Mouse (Mus musculus) Patski (cell line): ENCODE data around the gene Birc5. TPM values are rescaled to one million over a fixed set of nuclear protein-coding genes. Genes with fewer than 3 reads are reported as not detected.

Source experiments
- ATAC-seq: fragments of 100-300 bp; one replicate; pipeline ENCODE4 v1.8.0; 2021
- CTCF ChIA-PET: fragments of 350-600 bp; sonication (Branson Sonifier 250); formaldehyde crosslinking; loops from one replicate; lab custom pipeline; 2022; ENCODE audit warnings: inconsistent platforms; lab: Charles Lee
- POLR2A ChIA-PET: fragments of 350-600 bp; sonication (Branson Sonifier 250); formaldehyde crosslinking; loops from one replicate; lab custom pipeline; 2022; ENCODE audit warnings: antibody characterized with exemption, inconsistent platforms; lab: Charles Lee
- DNase-seq: peaks from one replicate; pipeline ENCODE4 v3.0.0-alpha.2; 2011; ENCODE audit warnings: low read depth, low spot score
- H3K27me3 ChIP-seq: fragments of 371-371 bp; one replicate; pipeline ENCODE4 v1.5.1; 2021
- CTCF ChIP-seq: fragments of 100-300 bp; IDR thresholded peaks from one replicate; pipeline ENCODE4 v1.5.1; 2021
- in situ Hi-C: fragments of 300-500 bp; cut with MboI; formaldehyde crosslinking; loops from 3 replicates; pipeline ENCODE4 v1.11.1; 2018; ENCODE audit warnings: low pct_unique_long_range_greater_than_20kb, mixed read lengths
- polyA plus RNA-seq: library from polyadenylated mRNA; unstranded; gene quantifications from one replicate; pipeline ENCODE4 v1.2.3, GENCODE M21; 2021

Birc5 gene
- polyA plus RNA-seq, 1 experiment from 2014 or later, result 79.5 TPM

DNA sequence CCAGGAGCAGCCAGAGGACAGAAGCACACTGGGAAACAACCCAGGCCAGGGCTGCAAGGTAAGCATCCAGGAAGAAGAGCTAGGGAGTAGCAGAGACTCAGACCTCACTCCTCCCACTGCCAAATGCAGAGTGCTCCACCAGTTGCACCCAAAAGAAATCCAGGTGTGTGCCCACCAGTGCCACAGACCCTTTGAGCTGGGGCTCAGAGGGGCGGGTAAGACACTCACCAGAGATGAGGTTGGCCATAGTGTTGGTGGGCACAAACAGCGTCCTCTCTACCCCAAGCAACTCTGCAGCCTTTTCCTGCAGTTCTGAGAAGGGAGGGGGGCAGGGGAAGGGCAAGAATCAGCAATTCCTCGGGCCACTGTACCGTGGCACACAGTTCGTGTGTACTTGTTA is 22.3 kb downstream of the Birc5 start:
- ChIA-PET POLR2A (no interaction called here), CTCF (interaction anchor here (1.0 to 1.5 kb wide), 6 partner anchors 10 to 232 kb away, joined by 3 to 5 read pairs (median 3); partner anchors contain the start of gene Socs3)
- no peak for ATAC-seq
- DNase-seq, result no peak
- no peaks in the 10 kb centered on the region for H3K27me3 ChIP-seq
- in situ Hi-C loops, result loop anchor here (5.0 kb wide), 1 partner anchor 231 kb away; no protein-coding TSS in a partner anchor
- TF ChIP-seq CTCF, result no peak

GRCm38 (mm10) chr11:117871911-117872584 is 23.0 kb downstream of the Birc5 start:
- ATAC-seq (no peak), DNase-seq (no peak)
- no peaks in the 10 kb centered on the region for H3K27me3 ChIP-seq
- CTCF ChIA-PET, result interaction anchor here (1.3 to 1.5 kb wide), 3 partner anchors 98 to 231 kb away, joined by 3 to 4 read pairs (median 3); partner anchors contain the start of gene Socs3
- in situ Hi-C loops, result loop anchor here (5.0 kb wide), 1 partner anchor 230 kb away; no protein-coding TSS in a partner anchor
- no peak for TF ChIP-seq CTCF
- POLR2A ChIA-PET, result no interaction called here

DNA sequence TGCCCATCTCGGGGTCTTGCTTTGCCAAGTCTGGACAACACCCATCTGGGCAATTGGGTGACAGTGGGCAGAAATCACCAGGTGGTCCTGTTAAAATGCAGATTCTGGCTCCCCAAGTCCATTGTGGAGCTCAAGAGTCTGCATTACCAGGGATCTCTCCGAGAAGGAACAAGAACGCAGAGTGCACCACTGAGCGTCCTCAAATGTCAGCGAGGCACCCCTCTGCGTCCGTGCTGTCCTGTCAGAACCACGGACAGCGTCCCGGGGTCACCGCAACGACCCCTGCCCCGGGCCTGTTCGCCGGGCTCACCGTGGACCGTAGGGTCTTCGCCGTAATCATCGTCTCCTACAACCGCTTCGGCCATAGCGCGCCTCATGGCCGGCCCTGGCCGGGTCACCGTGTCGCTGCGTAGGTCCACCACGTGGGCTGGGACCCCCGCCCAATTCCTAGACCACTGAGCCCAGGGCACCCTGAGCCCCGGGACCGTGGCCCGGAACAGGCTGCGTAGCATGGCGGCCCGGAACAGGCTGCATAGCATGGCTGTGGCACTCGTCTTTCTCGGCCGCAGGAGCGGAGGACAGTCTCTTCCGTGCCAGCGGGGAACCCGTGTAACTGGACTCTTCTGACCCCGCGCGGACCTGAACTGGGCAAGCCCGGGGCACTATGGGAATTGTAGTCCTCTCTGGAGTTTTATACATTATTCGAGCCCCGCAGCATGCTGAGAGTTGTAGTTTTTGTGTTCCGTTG is 24.0 kb downstream of the Birc5 start, which contains the start of gene Tha1:
Tha1 (minus strand) TSS at position 621 of the 748 bp plus-strand sequence.
- in situ Hi-C loops, result loop anchor here (5.0 kb wide), 1 partner anchor 229 kb away; no protein-coding TSS in a partner anchor
- POLR2A ChIA-PET, result no interaction called here
- DNase-seq (no peak), ATAC-seq (peak; percentile 53)
- H3K27me3 ChIP-seq, result no peaks in the 10 kb centered on the region
- TF ChIP-seq CTCF, result no peak
- CTCF ChIA-PET, result interaction anchor here (1.3 to 1.9 kb wide), 2 partner anchors 97 to 231 kb away, joined by 4 read pairs; partner anchors contain the start of gene Socs3

DNA sequence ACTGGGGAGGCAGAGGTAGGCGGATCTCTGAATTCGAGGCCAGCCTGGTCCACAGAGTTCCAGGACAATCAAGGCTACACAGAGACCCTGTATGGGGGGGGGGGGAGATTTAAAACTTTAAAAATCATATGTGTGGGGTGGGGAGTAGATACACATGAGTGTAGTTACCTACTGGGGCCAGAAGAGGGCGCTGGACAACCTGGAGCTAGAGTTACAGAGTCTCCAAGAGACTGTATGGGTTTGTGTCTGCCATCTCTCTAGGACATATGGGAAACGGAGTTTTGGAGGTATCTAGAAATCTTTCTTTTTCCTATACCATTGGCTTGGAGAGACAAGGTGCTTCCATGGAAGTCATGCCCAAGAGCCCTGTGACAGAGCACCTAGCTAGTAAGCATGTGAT is 25.4 kb downstream of the Birc5 start:
- CTCF ChIA-PET, result interaction anchor here (0.6 to 1.9 kb wide), 4 partner anchors 9 to 230 kb away, joined by 3 to 4 read pairs (median 4); no protein-coding TSS in a partner anchor
- DNase-seq, result no peak
- H3K27me3 ChIP-seq, result no peaks in the 10 kb centered on the region
- TF ChIP-seq CTCF, result no peak
- POLR2A ChIA-PET, result interaction anchor here (0.6 kb wide), 2 partner anchors 9 to 533 kb away, joined by 3 read pairs; no protein-coding TSS in a partner anchor
- no peak for ATAC-seq
- in situ Hi-C loops, result loop anchor here (5.0 kb wide), 1 partner anchor 228 kb away; no protein-coding TSS in a partner anchor

DNA sequence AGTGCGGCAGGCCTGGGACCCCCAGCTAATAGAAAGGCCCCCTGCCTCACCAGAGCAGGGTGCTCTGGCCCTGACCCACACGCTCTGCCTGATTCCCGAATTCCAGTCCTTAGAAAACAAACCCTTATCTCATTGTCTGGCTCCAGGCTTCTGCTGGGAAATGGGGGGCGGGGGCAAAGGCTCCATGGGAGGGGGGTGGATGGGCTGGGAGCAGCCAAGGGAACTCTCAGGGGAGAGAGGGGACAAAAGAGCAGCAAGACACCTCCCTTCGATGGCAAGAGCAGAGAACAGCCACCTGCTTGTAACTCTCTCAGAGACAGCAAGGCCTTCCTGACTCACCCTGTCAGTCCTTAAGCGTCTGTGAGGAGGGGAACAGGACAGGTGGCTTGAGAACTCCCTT is 26.6 kb downstream of the Birc5 start:
- ATAC-seq (no peak), DNase-seq (no peak)
- in situ Hi-C loops, result no loop called here
- H3K27me3 ChIP-seq, result no peaks in the 10 kb centered on the region
- CTCF ChIA-PET, result no interaction called here
- POLR2A ChIA-PET, result no interaction called here
- TF ChIP-seq CTCF, result no peak

DNA sequence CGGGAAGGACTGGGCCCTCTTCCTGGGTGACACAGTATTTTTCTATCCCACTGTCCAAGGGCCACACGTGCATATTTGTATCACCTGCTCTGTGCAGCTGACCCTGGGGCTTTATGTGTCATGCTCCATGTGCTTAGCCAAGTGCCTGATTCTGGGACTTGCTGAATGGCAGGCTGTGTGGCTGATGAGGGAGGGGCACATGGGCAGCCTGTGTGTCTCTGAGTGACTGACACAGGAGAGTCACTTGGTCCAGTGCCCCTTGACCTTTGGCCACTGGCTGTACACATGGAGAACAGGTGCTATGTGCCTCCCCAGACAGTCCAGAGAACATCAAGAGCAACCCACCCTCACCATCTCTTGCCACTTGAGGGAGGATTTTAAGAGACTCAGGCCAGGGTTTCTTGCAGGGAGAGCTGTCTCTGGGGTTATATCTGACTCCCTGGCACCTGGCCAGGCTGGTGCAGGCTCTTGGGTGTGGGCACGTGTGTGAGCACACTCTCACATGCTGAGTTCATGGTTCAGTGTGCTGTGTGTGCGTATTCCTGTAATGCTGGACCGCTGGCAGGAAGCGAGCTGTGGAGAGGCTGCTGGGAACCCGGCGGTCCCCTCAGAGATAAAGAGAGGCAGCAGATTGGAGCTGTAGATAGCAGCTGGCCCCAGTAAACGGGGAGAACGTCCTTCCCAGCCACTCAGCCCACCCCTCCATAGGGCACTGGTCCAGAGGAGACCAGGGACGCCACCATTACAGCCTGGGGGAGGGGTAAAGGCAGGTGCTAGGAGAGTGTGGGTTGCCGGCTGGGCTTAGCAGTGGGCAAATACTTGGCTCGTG is 29.1 kb downstream of the Birc5 start:
- ChIA-PET POLR2A (interaction anchor here (1.0 to 1.9 kb wide), 2 partner anchors 90 to 131 kb away, joined by 3 to 6 read pairs; no protein-coding TSS in a partner anchor), CTCF (interaction anchor here (1.2 to 1.4 kb wide), 2 partner anchors 37 to 85 kb away, joined by 3 to 4 read pairs; no protein-coding TSS in a partner anchor)
- DNase-seq (peak; percentile 33), ATAC-seq (no peak)
- in situ Hi-C loops, result no loop called here
- H3K27me3 ChIP-seq, result no peaks in the 10 kb centered on the region
- no peak for TF ChIP-seq CTCF

GRCm38 (mm10) chr11:117878892-117879291 is 29.8 kb downstream of the Birc5 start:
- in situ Hi-C loops, result no loop called here
- TF ChIP-seq CTCF, result no peak
- DNase-seq (no peak), ATAC-seq (no peak)
- CTCF ChIA-PET, result interaction anchor here (1.2 to 1.4 kb wide), 2 partner anchors 36 to 84 kb away, joined by 3 to 4 read pairs; no protein-coding TSS in a partner anchor
- POLR2A ChIA-PET, result interaction anchor here (1.0 to 1.9 kb wide), 2 partner anchors 89 to 131 kb away, joined by 3 to 6 read pairs; no protein-coding TSS in a partner anchor
- H3K27me3 ChIP-seq, result no peaks in the 10 kb centered on the region

GRCm38 (mm10) chr11:117879676-117880075 is 30.6 kb downstream of the Birc5 start:
- POLR2A ChIA-PET, result interaction anchor here (1.0 kb wide), 1 partner anchor 130 kb away, joined by 3 read pairs; no protein-coding TSS in a partner anchor
- CTCF ChIA-PET, result interaction anchor here (1.4 kb wide), 1 partner anchor 83 kb away, joined by 4 read pairs; no protein-coding TSS in a partner anchor
- peak; percentile 27 for DNase-seq
- in situ Hi-C loops, result no loop called here
- ATAC-seq, result no peak
- no peak for TF ChIP-seq CTCF
- no peaks in the 10 kb centered on the region for H3K27me3 ChIP-seq

GRCm38 (mm10) chr11:117880336-117880976 is 31.4 kb downstream of the Birc5 start:
- H3K27me3 ChIP-seq, result no peaks in the 10 kb centered on the region
- POLR2A ChIA-PET, result no interaction called here
- ATAC-seq, result no peak
- no peak for TF ChIP-seq CTCF
- DNase-seq, result no peak
- in situ Hi-C loops, result no loop called here
- CTCF ChIA-PET, result interaction anchor here (0.7 to 0.8 kb wide), 2 partner anchors 10 to 87 kb away, joined by 3 read pairs; no protein-coding TSS in a partner anchor
